Mouse (Mus musculus): Measurements from ENCODE around the gene Pold1. TPM values are rescaled to one million over a fixed set of nuclear protein-coding genes. Genes with fewer than 3 reads are reported as not detected.
A peak's percentile ranks its signal among the peaks of the same experiment; 100 is the strongest.

Gene Pold1
- polyA plus RNA-seq, 1 experiment from 2014 or later: 18.8 TPM

DNA sequence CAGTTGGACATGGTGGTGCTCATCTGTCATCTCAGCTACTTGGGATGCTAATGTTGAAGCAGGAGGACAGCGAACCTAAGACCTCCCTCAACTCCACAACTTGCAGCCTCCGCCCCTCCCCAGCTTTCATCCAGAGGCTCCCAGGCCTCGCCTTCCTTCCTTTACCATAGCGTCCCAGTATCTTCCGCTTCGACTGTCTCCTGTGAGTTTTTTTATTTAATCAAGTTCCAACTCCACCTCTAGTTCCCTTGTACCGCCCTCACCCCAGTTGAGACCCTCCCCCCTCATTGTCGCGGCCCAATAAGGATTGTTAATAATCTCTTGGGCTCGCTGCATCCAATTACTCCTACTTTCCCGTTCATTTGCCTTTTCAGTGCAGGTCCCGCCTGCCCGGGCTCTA is 41.3 kb upstream of the Pold1 start:
- Histone ChIP-seq H3K4me1 (peaks cover 79% of the 10 kb centered on the region), H3K27me3 (replicated peaks) (peaks cover 17% of the 10 kb centered on the region), H3K9ac (replicated peaks) (peak overlapping the region; percentile 55; the same call in 1 of the 2 replicates)

DNA sequence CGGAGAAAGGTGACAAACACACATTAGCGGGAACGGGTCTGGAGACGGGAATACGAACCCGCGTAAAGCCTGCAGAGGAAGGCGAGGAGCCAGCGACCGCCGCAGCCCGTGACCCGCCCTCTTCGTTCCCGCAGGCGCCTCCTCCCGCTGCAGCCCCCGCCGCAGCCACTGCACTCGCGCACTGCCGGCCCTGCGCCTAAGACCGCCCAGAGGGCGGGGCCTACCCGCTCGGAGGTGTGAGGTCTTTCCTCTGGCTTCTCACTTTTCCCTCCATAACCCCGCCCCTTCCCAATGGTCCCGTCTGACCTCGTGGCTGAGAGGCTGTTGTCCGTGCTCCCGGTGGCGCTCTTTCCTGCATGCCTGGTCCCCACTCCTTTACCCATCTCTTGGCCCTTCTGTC is 40.5 kb upstream of the Pold1 start:
- Histone ChIP-seq H3K4me3 (replicated peaks) (peak overlapping the region; percentile 73), H3K27ac (replicated peaks) (peak overlapping the region; percentile 82), H3K4me1 (peaks cover 72% of the 10 kb centered on the region), H3K9me3 (replicated peaks) (no peaks in the 10 kb centered on the region), H3K36me3 (no peaks in the 10 kb centered on the region), H3K27me3 (replicated peaks) (peaks cover 17% of the 10 kb centered on the region), H3K9ac (replicated peaks) (peak overlapping the region; percentile 55), H3K4me2 (peak overlapping the region; percentile 90)
- under 1% methylated on average over 32 of the region's 33 CpGs for WGBS
- peak; percentile 15 for ATAC-seq (ENCODE audit: low FRiP score)

More for the DNA sequence above, 41.3 kb upstream of the Pold1 start:
- no peaks in the 10 kb centered on the region for H3K36me3 ChIP-seq
- WGBS: 1% methylated on average over 13 of the region's 13 CpGs
- peak overlapping the region; percentile 73 for H3K4me3 ChIP-seq (replicated peaks)
- peak overlapping the region; percentile 82 for H3K27ac ChIP-seq (replicated peaks)
- ATAC-seq (ENCODE audit: low FRiP score): peak; percentile 4; the same call in 1 of the 2 replicates
- no peaks in the 10 kb centered on the region for H3K9me3 ChIP-seq (replicated peaks)
- peak overlapping the region; percentile 90 for H3K4me2 ChIP-seq

GRCm38 (mm10) chr7:44588338-44588737 is 39.7 kb upstream of the Pold1 start:
- Histone ChIP-seq H3K4me3 (replicated peaks) (peak overlapping the region; percentile 73), H3K4me2 (peak overlapping the region; percentile 90), H3K4me1 (peaks cover 64% of the 10 kb centered on the region), H3K9me3 (replicated peaks) (no peaks in the 10 kb centered on the region), H3K36me3 (no peaks in the 10 kb centered on the region), H3K27ac (replicated peaks) (peak overlapping the region; percentile 82; the same call in 1 of the 2 replicates), H3K9ac (replicated peaks) (peak overlapping the region; percentile 55), H3K27me3 (replicated peaks) (peaks cover 17% of the 10 kb centered on the region)
- WGBS: 9% methylated on average over 12 of the region's 12 CpGs
- no peak for ATAC-seq (ENCODE audit: low FRiP score)

- H3K4me2 ChIP-seq: peak overlapping the region; percentile 90
- 48% methylated on average over 6 of the region's 6 CpGs for WGBS
- peak overlapping the region; percentile 53 for H3K9ac ChIP-seq (replicated peaks)
- H3K4me3 ChIP-seq (replicated peaks): peak overlapping the region; percentile 73
- H3K27ac ChIP-seq (replicated peaks): no peak overlapping the region
- ATAC-seq (ENCODE audit: low FRiP score): no peak
- H3K9me3 ChIP-seq (replicated peaks): no peaks in the 10 kb centered on the region
- H3K27me3 ChIP-seq (replicated peaks): peaks cover 10% of the 10 kb centered on the region
- peaks cover 57% of the 10 kb centered on the region for H3K4me1 ChIP-seq
- H3K36me3 ChIP-seq: no peaks in the 10 kb centered on the region
Measured at GRCm38 (mm10) chr7:44587676-44588075, 39.0 kb upstream of the Pold1 start.

DNA sequence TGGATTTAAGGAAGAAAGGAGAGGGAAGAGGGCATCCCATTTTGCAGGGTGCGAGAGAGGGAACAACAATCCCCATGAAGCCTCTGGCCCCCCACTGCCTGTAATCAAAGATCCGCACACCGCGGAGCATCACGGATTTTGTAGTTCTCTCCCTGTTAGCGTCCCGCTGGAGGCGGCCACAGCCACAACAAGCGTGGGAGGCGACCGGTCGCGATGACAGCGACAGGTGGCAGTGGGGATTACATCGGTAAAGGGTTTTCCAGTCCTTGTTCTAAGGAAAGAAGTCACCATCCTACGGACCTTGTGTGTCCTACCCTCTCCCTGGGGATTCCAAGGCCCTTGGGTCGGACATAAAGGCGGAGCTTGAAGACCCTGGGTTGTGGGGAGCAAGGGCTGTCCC is 38.3 kb upstream of the Pold1 start:
- no peaks in the 10 kb centered on the region for H3K9me3 ChIP-seq (replicated peaks)
- H3K4me3 ChIP-seq (replicated peaks): peak overlapping the region; percentile 73
- ATAC-seq (ENCODE audit: low FRiP score): peak; percentile 35; the same call in 1 of the 2 replicates
- WGBS: 2% methylated on average over 18 of the region's 18 CpGs
- H3K27me3 ChIP-seq (replicated peaks): 0 out of 2 replicates have a peak, but pooled peaks cover 3% of the 10 kb centered on the region
- peak overlapping the region; percentile 90 for H3K4me2 ChIP-seq
- H3K27ac ChIP-seq (replicated peaks): peak overlapping the region; percentile 78
- H3K4me1 ChIP-seq: peaks cover 50% of the 10 kb centered on the region
- peak overlapping the region; percentile 53 for H3K9ac ChIP-seq (replicated peaks)
- no peaks in the 10 kb centered on the region for H3K36me3 ChIP-seq

DNA sequence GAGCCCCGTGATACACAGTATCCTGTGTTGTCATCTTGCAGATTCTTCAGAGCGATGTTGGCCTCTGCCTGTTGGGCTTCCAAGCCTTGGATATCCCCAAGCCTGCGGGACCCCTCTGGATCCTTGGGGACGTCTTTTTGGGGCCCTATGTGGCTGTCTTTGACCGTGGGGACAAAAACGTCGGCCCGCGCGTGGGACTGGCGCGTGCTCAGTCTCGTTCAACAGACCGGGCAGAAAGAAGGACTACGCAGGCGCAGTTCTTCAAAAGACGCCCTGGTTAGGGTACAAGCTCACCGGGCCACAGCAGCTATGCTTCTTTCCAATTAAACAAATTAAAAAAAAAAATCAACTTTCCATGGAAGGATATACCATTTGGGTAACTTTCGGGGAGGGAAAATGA is 37.9 kb upstream of the Pold1 start:
- WGBS: 13% methylated on average over 19 of the region's 19 CpGs
- peaks cover 45% of the 10 kb centered on the region for H3K4me1 ChIP-seq
- peak overlapping the region; percentile 90 for H3K4me2 ChIP-seq
- no peaks in the 10 kb centered on the region for H3K36me3 ChIP-seq
- peak overlapping the region; percentile 78 for H3K27ac ChIP-seq (replicated peaks)
- H3K9ac ChIP-seq (replicated peaks): peak overlapping the region; percentile 53
- H3K27me3 ChIP-seq (replicated peaks): 0 out of 2 replicates have a peak, but pooled peaks cover 3% of the 10 kb centered on the region
- no peak for ATAC-seq (ENCODE audit: low FRiP score)
- H3K9me3 ChIP-seq (replicated peaks): no peaks in the 10 kb centered on the region
- H3K4me3 ChIP-seq (replicated peaks): peak overlapping the region; percentile 73

GRCm38 (mm10) chr7:44585606-44586005 is 37.0 kb upstream of the Pold1 start:
- no peaks in the 10 kb centered on the region for H3K36me3 ChIP-seq
- 96% methylated on average over 6 of the region's 6 CpGs for WGBS
- H3K27me3 ChIP-seq (replicated peaks): 0 out of 2 replicates have a peak, but pooled peaks cover 3% of the 10 kb centered on the region
- no peak overlapping the region for H3K4me2 ChIP-seq
- peaks cover 39% of the 10 kb centered on the region for H3K4me1 ChIP-seq
- no peak overlapping the region for H3K27ac ChIP-seq (replicated peaks)
- H3K4me3 ChIP-seq (replicated peaks): no peak overlapping the region
- ATAC-seq (ENCODE audit: low FRiP score): no peak
- H3K9ac ChIP-seq (replicated peaks): no peak overlapping the region
- H3K9me3 ChIP-seq (replicated peaks): no peaks in the 10 kb centered on the region

DNA sequence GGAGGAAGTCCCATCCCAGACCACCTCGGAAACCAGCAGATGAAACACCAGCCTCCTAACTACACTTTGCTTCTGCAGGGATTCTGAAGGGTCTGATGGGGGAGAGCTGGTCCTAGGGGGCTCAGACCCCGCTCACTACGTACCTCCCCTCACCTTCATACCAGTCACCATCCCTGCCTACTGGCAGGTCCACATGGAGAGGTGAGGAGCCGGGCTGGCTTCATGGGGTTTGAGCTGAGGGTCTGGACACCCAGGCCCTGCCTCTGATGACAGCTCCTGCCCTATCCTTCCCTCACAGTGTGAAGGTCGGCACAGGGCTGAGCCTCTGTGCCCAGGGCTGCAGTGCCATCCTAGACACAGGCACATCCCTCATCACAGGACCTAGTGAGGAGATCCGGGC is 36.3 kb upstream of the Pold1 start:
- H3K27ac ChIP-seq (replicated peaks): no peak overlapping the region
- 0 out of 2 replicates have a peak, but pooled peaks cover 3% of the 10 kb centered on the region for H3K27me3 ChIP-seq (replicated peaks)
- H3K4me2 ChIP-seq: no peak overlapping the region
- H3K4me3 ChIP-seq (replicated peaks): no peak overlapping the region
- H3K36me3 ChIP-seq: no peaks in the 10 kb centered on the region
- H3K9me3 ChIP-seq (replicated peaks): no peaks in the 10 kb centered on the region
- no peak overlapping the region for H3K9ac ChIP-seq (replicated peaks)
- H3K4me1 ChIP-seq: peaks cover 34% of the 10 kb centered on the region
- ATAC-seq (ENCODE audit: low FRiP score): no peak
- 92% methylated on average over 6 of the region's 6 CpGs for WGBS

- no peak overlapping the region for H3K27ac ChIP-seq (replicated peaks)
- no peak for ATAC-seq (ENCODE audit: low FRiP score)
- no peak overlapping the region for H3K9ac ChIP-seq (replicated peaks)
- H3K4me3 ChIP-seq (replicated peaks): no peak overlapping the region
- peaks cover 28% of the 10 kb centered on the region for H3K4me1 ChIP-seq
- H3K36me3 ChIP-seq: no peaks in the 10 kb centered on the region
- 87% methylated on average over 4 of the region's 4 CpGs for WGBS
- H3K4me2 ChIP-seq: no peak overlapping the region
- 0 out of 2 replicates have a peak, but pooled peaks cover 3% of the 10 kb centered on the region for H3K27me3 ChIP-seq (replicated peaks)
- H3K9me3 ChIP-seq (replicated peaks): no peaks in the 10 kb centered on the region
Measured at GRCm38 (mm10) chr7:44584265-44584804, 35.7 kb upstream of the Pold1 start.

- no peak overlapping the region for H3K9ac ChIP-seq (replicated peaks)
- no peak for ATAC-seq (ENCODE audit: low FRiP score)
- H3K27me3 ChIP-seq (replicated peaks): 0 out of 2 replicates have a peak, but pooled peaks cover 3% of the 10 kb centered on the region
- no peaks in the 10 kb centered on the region for H3K9me3 ChIP-seq (replicated peaks)
- WGBS: 76% methylated on average over 1 of the region's 1 CpGs
- no peaks in the 10 kb centered on the region for H3K36me3 ChIP-seq
- no peak overlapping the region for H3K4me2 ChIP-seq
- H3K27ac ChIP-seq (replicated peaks): no peak overlapping the region
- no peak overlapping the region for H3K4me3 ChIP-seq (replicated peaks)
- H3K4me1 ChIP-seq: peaks cover 22% of the 10 kb centered on the region
Measured at GRCm38 (mm10) chr7:44583146-44583545, 34.5 kb upstream of the Pold1 start.

- no peak for ATAC-seq (ENCODE audit: low FRiP score)
- H3K27ac ChIP-seq (replicated peaks): no peak overlapping the region
- H3K4me3 ChIP-seq (replicated peaks): no peak overlapping the region
- 84% methylated on average over 5 of the region's 5 CpGs for WGBS
- H3K36me3 ChIP-seq: no peaks in the 10 kb centered on the region
- 0 out of 2 replicates have a peak, but pooled peaks cover 3% of the 10 kb centered on the region for H3K27me3 ChIP-seq (replicated peaks)
- H3K4me2 ChIP-seq: no peak overlapping the region
- H3K9ac ChIP-seq (replicated peaks): no peak overlapping the region
- peaks cover 17% of the 10 kb centered on the region for H3K4me1 ChIP-seq
- no peaks in the 10 kb centered on the region for H3K9me3 ChIP-seq (replicated peaks)
Measured at GRCm38 (mm10) chr7:44582709-44583108, 34.1 kb upstream of the Pold1 start.

GRCm38 (mm10) chr7:44581637-44582036 is 33.0 kb upstream of the Pold1 start:
- 0 out of 2 replicates have a peak, but pooled peaks cover 3% of the 10 kb centered on the region for H3K27me3 ChIP-seq (replicated peaks)
- no peak overlapping the region for H3K4me3 ChIP-seq (replicated peaks)
- no peak for ATAC-seq (ENCODE audit: low FRiP score)
- no peak overlapping the region for H3K27ac ChIP-seq (replicated peaks)
- H3K4me1 ChIP-seq: peaks cover 8% of the 10 kb centered on the region
- H3K36me3 ChIP-seq: no peaks in the 10 kb centered on the region
- WGBS: 86% methylated on average over 6 of the region's 6 CpGs
- no peak overlapping the region for H3K9ac ChIP-seq (replicated peaks)
- no peaks in the 10 kb centered on the region for H3K9me3 ChIP-seq (replicated peaks)
- H3K4me2 ChIP-seq: no peak overlapping the region

Data from neural tube, embryonic 15.5 days (tissue).